Mouse (Mus musculus): Measurements from ENCODE around the gene Prkcb. TPM values are rescaled to one million over a fixed set of nuclear protein-coding genes. Genes with fewer than 3 reads are reported as not detected.

Gene Prkcb
- polyA plus RNA-seq, 1 experiment from 2014 or later = 12.7 TPM

GRCm38 (mm10) chr7:122596596-122597170, 308.1 kb downstream of the Prkcb start:
- Histone ChIP-seq H3K9ac (ENCODE audit: low read length) (no peak overlapping the region), H3K27ac (ENCODE audit: low read length) (no peak overlapping the region), H3K4me1 (ENCODE audit: control insufficient read depth, insufficient read depth, low read length) (peaks cover 3% of the 10 kb centered on the region; the same call in 1 of the 2 replicates), H3K27me3 (ENCODE audit: control insufficient read depth, insufficient read depth, low read length) (no peaks in the 10 kb centered on the region), H3K36me3 (ENCODE audit: control insufficient read depth, insufficient read depth, low read length) (no peaks in the 10 kb centered on the region), H3K4me3 (replicated peaks; ENCODE audit: low read length) (no peak overlapping the region), H3K4me2 (ENCODE audit: low read depth, low read length) (no peak overlapping the region), H3K9me3 (replicated peaks; ENCODE audit: control insufficient read depth, low read length) (no peaks in the 10 kb centered on the region)
- ATAC-seq (ENCODE audit: insufficient read depth, low FRiP score) = no peak
- 64% methylated on average over 9 of the region's 9 CpGs for whole genome bisulfite sequencing

GRCm38 (mm10) chr7:122597313-122597712, 308.8 kb downstream of the Prkcb start:
- H3K36me3 ChIP-seq (ENCODE audit: control insufficient read depth, insufficient read depth, low read length) = no peaks in the 10 kb centered on the region
- no peaks in the 10 kb centered on the region for H3K9me3 ChIP-seq (replicated peaks; ENCODE audit: control insufficient read depth, low read length)
- 73% methylated on average over 7 of the region's 7 CpGs for WGBS
- no peak overlapping the region for H3K9ac ChIP-seq (ENCODE audit: low read length)
- no peak overlapping the region for H3K4me2 ChIP-seq (ENCODE audit: low read depth, low read length)
- no peak overlapping the region for H3K27ac ChIP-seq (ENCODE audit: low read length)
- H3K4me3 ChIP-seq (replicated peaks; ENCODE audit: low read length) = no peak overlapping the region
- peaks cover 3% of the 10 kb centered on the region; the same call in 1 of the 2 replicates for H3K4me1 ChIP-seq (ENCODE audit: control insufficient read depth, insufficient read depth, low read length)
- ATAC-seq (ENCODE audit: insufficient read depth, low FRiP score) = no peak
- no peaks in the 10 kb centered on the region for H3K27me3 ChIP-seq (ENCODE audit: control insufficient read depth, insufficient read depth, low read length)

- no peak overlapping the region for H3K4me3 ChIP-seq (replicated peaks; ENCODE audit: low read length)
- no peak overlapping the region for H3K27ac ChIP-seq (ENCODE audit: low read length)
- 65% methylated on average over 7 of the region's 7 CpGs for WGBS
- H3K9me3 ChIP-seq (replicated peaks; ENCODE audit: control insufficient read depth, low read length) = no peaks in the 10 kb centered on the region
- H3K27me3 ChIP-seq (ENCODE audit: control insufficient read depth, insufficient read depth, low read length) = no peaks in the 10 kb centered on the region
- H3K4me1 ChIP-seq (ENCODE audit: control insufficient read depth, insufficient read depth, low read length) = peaks cover 3% of the 10 kb centered on the region; the same call in 1 of the 2 replicates
- H3K36me3 ChIP-seq (ENCODE audit: control insufficient read depth, insufficient read depth, low read length) = no peaks in the 10 kb centered on the region
- H3K4me2 ChIP-seq (ENCODE audit: low read depth, low read length) = no peak overlapping the region
- no peak overlapping the region for H3K9ac ChIP-seq (ENCODE audit: low read length)
- ATAC-seq (ENCODE audit: insufficient read depth, low FRiP score) = no peak
Measured at GRCm38 (mm10) chr7:122600856-122601255, 312.3 kb downstream of the Prkcb start.

GRCm38 (mm10) chr7:122605066-122605465, 316.5 kb downstream of the Prkcb start:
- Histone ChIP-seq H3K4me2 (ENCODE audit: low read depth, low read length) (no peak overlapping the region), H3K36me3 (ENCODE audit: control insufficient read depth, insufficient read depth, low read length) (no peaks in the 10 kb centered on the region), H3K4me3 (replicated peaks; ENCODE audit: low read length) (no peak overlapping the region), H3K27ac (ENCODE audit: low read length) (no peak overlapping the region), H3K9ac (ENCODE audit: low read length) (no peak overlapping the region), H3K4me1 (ENCODE audit: control insufficient read depth, insufficient read depth, low read length) (no peaks in the 10 kb centered on the region), H3K9me3 (replicated peaks; ENCODE audit: control insufficient read depth, low read length) (no peaks in the 10 kb centered on the region), H3K27me3 (ENCODE audit: control insufficient read depth, insufficient read depth, low read length) (no peaks in the 10 kb centered on the region)
- WGBS = 77% methylated on average over 5 of the region's 5 CpGs
- no peak for ATAC-seq (ENCODE audit: insufficient read depth, low FRiP score)

GRCm38 (mm10) chr7:122609420-122609819, 320.9 kb downstream of the Prkcb start:
- Histone ChIP-seq H3K4me1 (ENCODE audit: control insufficient read depth, insufficient read depth, low read length) (no peaks in the 10 kb centered on the region), H3K9me3 (replicated peaks; ENCODE audit: control insufficient read depth, low read length) (no peaks in the 10 kb centered on the region), H3K4me3 (replicated peaks; ENCODE audit: low read length) (no peak overlapping the region), H3K36me3 (ENCODE audit: control insufficient read depth, insufficient read depth, low read length) (no peaks in the 10 kb centered on the region), H3K4me2 (ENCODE audit: low read depth, low read length) (no peak overlapping the region), H3K27me3 (ENCODE audit: control insufficient read depth, insufficient read depth, low read length) (no peaks in the 10 kb centered on the region), H3K27ac (ENCODE audit: low read length) (no peak overlapping the region), H3K9ac (ENCODE audit: low read length) (no peak overlapping the region)
- no peak for ATAC-seq (ENCODE audit: insufficient read depth, low FRiP score)
- WGBS = 51% methylated on average over 4 of the region's 4 CpGs

GRCm38 (mm10) chr7:122610161-122610560, 321.6 kb downstream of the Prkcb start:
- H3K4me2 ChIP-seq (ENCODE audit: low read depth, low read length) = no peak overlapping the region
- H3K9me3 ChIP-seq (replicated peaks; ENCODE audit: control insufficient read depth, low read length) = no peaks in the 10 kb centered on the region
- H3K27ac ChIP-seq (ENCODE audit: low read length) = no peak overlapping the region
- no peaks in the 10 kb centered on the region for H3K36me3 ChIP-seq (ENCODE audit: control insufficient read depth, insufficient read depth, low read length)
- 55% methylated on average over 7 of the region's 7 CpGs for WGBS
- no peaks in the 10 kb centered on the region for H3K27me3 ChIP-seq (ENCODE audit: control insufficient read depth, insufficient read depth, low read length)
- H3K4me3 ChIP-seq (replicated peaks; ENCODE audit: low read length) = no peak overlapping the region
- no peak for ATAC-seq (ENCODE audit: insufficient read depth, low FRiP score)
- H3K9ac ChIP-seq (ENCODE audit: low read length) = no peak overlapping the region
- H3K4me1 ChIP-seq (ENCODE audit: control insufficient read depth, insufficient read depth, low read length) = no peaks in the 10 kb centered on the region

GRCm38 (mm10) chr7:122613876-122614275, 325.3 kb downstream of the Prkcb start:
- no peak overlapping the region for H3K4me2 ChIP-seq (ENCODE audit: low read depth, low read length)
- no peaks in the 10 kb centered on the region for H3K36me3 ChIP-seq (ENCODE audit: control insufficient read depth, insufficient read depth, low read length)
- no peaks in the 10 kb centered on the region for H3K9me3 ChIP-seq (replicated peaks; ENCODE audit: control insufficient read depth, low read length)
- no peaks in the 10 kb centered on the region for H3K27me3 ChIP-seq (ENCODE audit: control insufficient read depth, insufficient read depth, low read length)
- no peak overlapping the region for H3K4me3 ChIP-seq (replicated peaks; ENCODE audit: low read length)
- no peak overlapping the region for H3K9ac ChIP-seq (ENCODE audit: low read length)
- ATAC-seq (ENCODE audit: insufficient read depth, low FRiP score) = no peak
- no peak overlapping the region for H3K27ac ChIP-seq (ENCODE audit: low read length)
- WGBS = 72% methylated on average over 4 of the region's 4 CpGs
- H3K4me1 ChIP-seq (ENCODE audit: control insufficient read depth, insufficient read depth, low read length) = no peaks in the 10 kb centered on the region

- no peak overlapping the region for H3K4me2 ChIP-seq (ENCODE audit: low read depth, low read length)
- H3K9me3 ChIP-seq (replicated peaks; ENCODE audit: control insufficient read depth, low read length) = no peaks in the 10 kb centered on the region
- H3K27ac ChIP-seq (ENCODE audit: low read length) = no peak overlapping the region
- H3K27me3 ChIP-seq (ENCODE audit: control insufficient read depth, insufficient read depth, low read length) = no peaks in the 10 kb centered on the region
- H3K9ac ChIP-seq (ENCODE audit: low read length) = no peak overlapping the region
- H3K4me3 ChIP-seq (replicated peaks; ENCODE audit: low read length) = no peak overlapping the region
- 46% methylated on average over 9 of the region's 9 CpGs for WGBS
- ATAC-seq (ENCODE audit: insufficient read depth, low FRiP score) = no peak
- no peaks in the 10 kb centered on the region for H3K4me1 ChIP-seq (ENCODE audit: control insufficient read depth, insufficient read depth, low read length)
- H3K36me3 ChIP-seq (ENCODE audit: control insufficient read depth, insufficient read depth, low read length) = no peaks in the 10 kb centered on the region
Measured at GRCm38 (mm10) chr7:122622125-122622774, 333.7 kb downstream of the Prkcb start.

GRCm38 (mm10) chr7:122623753-122624152, 335.2 kb downstream of the Prkcb start:
- H3K9me3 ChIP-seq (replicated peaks; ENCODE audit: control insufficient read depth, low read length) = no peaks in the 10 kb centered on the region
- 35% methylated on average over 1 of the region's 1 CpGs for whole genome bisulfite sequencing

More at GRCm38 (mm10) chr7:122623753-122624152, 335.2 kb downstream of the Prkcb start:
- ATAC-seq (ENCODE audit: insufficient read depth, low FRiP score) = no peak
- H3K27me3 ChIP-seq (ENCODE audit: control insufficient read depth, insufficient read depth, low read length) = no peaks in the 10 kb centered on the region
- no peak overlapping the region for H3K27ac ChIP-seq (ENCODE audit: low read length)
- H3K4me3 ChIP-seq (replicated peaks; ENCODE audit: low read length) = no peak overlapping the region
- H3K36me3 ChIP-seq (ENCODE audit: control insufficient read depth, insufficient read depth, low read length) = no peaks in the 10 kb centered on the region
- H3K4me2 ChIP-seq (ENCODE audit: low read depth, low read length) = no peak overlapping the region
- no peaks in the 10 kb centered on the region for H3K4me1 ChIP-seq (ENCODE audit: control insufficient read depth, insufficient read depth, low read length)
- no peak overlapping the region for H3K9ac ChIP-seq (ENCODE audit: low read length)
